Mouse (Mus musculus) lung, embryonic 16.5 days (tissue): ENCODE data around the gene Crybb1. TPM values are rescaled to one million over a fixed set of nuclear protein-coding genes. Genes with fewer than 3 reads are reported as not detected.
A peak's percentile ranks its signal among the peaks of the same experiment; 100 is the strongest.

Experiments
- ATAC-seq: fragments of 200-750 bp; cut with Nextera tagmentation; 2 replicates; pipeline ENCODE4 v1.8.0; 2017; ENCODE audit warnings: low read depth, mild to moderate bottlenecking, moderate library complexity
- H3K27ac ChIP-seq: fragments of 300-500 bp; sonication (generic); 2 replicates; pipeline ENCODE4 v1.5.1; 2014; ENCODE audit warnings: mild to moderate bottlenecking, control low read depth, low read length
- H3K27me3 ChIP-seq: fragments of 300-500 bp; sonication (generic); 2 replicates; pipeline ENCODE4 v1.6.1; 2014; ENCODE audit warnings: low read depth, low read length, mixed read lengths; ENCODE audit not compliant: control insufficient read depth, insufficient read depth
- H3K36me3 ChIP-seq: fragments of 300-500 bp; sonication (generic); 2 replicates; pipeline ENCODE4 v1.6.1; 2014; ENCODE audit warnings: low read length; ENCODE audit not compliant: control insufficient read depth, insufficient read depth
- H3K4me1 ChIP-seq: fragments of 300-500 bp; sonication (generic); replicated peaks from 2 replicates; pipeline ENCODE4 v1.6.1; 2014; ENCODE audit warnings: low read length, mixed read lengths; ENCODE audit not compliant: control insufficient read depth, insufficient read depth
- H3K4me2 ChIP-seq: fragments of 300-500 bp; sonication (generic); 2 replicates; pipeline ENCODE4 v1.6.1; 2014; ENCODE audit warnings: low read depth, low read length, control low read depth
- H3K4me3 ChIP-seq: fragments of 300-500 bp; sonication (generic); 2 replicates; pipeline ENCODE4 v1.5.1; 2014; ENCODE audit warnings: mild to moderate bottlenecking, low read length, control low read depth
- H3K9ac ChIP-seq: fragments of 300-500 bp; sonication (generic); 2 replicates; pipeline ENCODE4 v1.6.1; 2014; ENCODE audit warnings: low read length, control low read depth
- H3K9me3 ChIP-seq: fragments of 300-500 bp; sonication (generic); 2 replicates; pipeline ENCODE4 v1.6.1; 2016; ENCODE audit warnings: low read length; ENCODE audit not compliant: control insufficient read depth
- WGBS: fragments of 180-500 bp; shearing (Covaris S2); extraction: QIAGEN DNeasy Blood & Tissue Kit; methylation state at CpG from one replicate; pipeline ENCODE4 v1.1.7; 2014; 5-methylcytosine and 5-hydroxymethylcytosine counted together
- polyA plus RNA-seq: library from polyadenylated mRNA; unstranded; fragments of >200 nt; fragmentation: Nextera tagmentation; extraction: Ambion mirVana; gene quantifications from 2 replicates; pipeline ENCODE4 v1.2.1, GENCODE M21; 2015

Gene Crybb1
- polyA plus RNA-seq, 1 experiment from 2014 or later: 3.5 TPM

GRCm38 (mm10) chr5:112300112-112300511 lies 44.5 kb downstream of the Crybb1 start:
- 68% methylated on average over 2 of the region's 2 CpGs for WGBS
- H3K4me1 ChIP-seq: peaks cover 16% of the 10 kb centered on the region

DNA sequence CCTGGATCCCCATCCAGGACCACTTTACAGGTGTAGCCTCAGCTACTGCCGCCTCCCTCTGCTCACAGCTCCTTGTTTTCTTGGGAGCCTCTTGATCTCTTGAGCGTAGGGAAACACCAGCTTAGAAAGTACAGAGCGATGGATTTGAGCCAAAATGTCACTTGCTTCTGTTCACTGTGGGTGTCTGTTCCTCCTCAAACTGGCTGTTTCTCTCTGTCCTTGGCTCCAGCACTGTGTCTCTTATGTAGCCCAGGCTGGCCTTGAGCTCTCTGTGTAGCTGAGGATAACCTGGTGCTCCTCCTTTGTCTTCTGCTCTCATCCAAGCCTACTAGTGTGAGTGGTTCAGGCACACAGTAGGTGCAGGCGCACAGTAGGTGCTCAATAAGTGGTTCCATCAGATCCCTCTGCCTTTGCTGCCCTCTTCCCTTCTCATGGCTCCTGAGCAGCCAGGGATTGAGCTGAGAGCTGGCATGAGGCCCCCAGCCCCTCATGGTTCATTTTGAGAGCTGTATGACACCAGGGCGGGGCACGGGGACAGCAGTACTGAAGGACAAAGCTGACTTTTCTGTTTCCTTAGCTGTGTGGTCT lies 45.2 kb downstream of the Crybb1 start:
- Histone ChIP-seq H3K9ac (no peak overlapping the region), H3K27me3 (no peaks in the 10 kb centered on the region), H3K4me1 (peaks cover 16% of the 10 kb centered on the region), H3K4me3 (no peak overlapping the region), H3K4me2 (no peak overlapping the region), H3K27ac (no peak overlapping the region), H3K9me3 (no peaks in the 10 kb centered on the region), H3K36me3 (peaks cover 3% of the 10 kb centered on the region; the same call in 1 of the 2 replicates)
- ATAC-seq: no peak
- WGBS: 77% methylated on average over 6 of the region's 6 CpGs

More at GRCm38 (mm10) chr5:112300112-112300511, 44.5 kb downstream of the Crybb1 start:
- no peak overlapping the region for H3K9ac ChIP-seq
- H3K36me3 ChIP-seq: peaks cover 3% of the 10 kb centered on the region; the same call in 1 of the 2 replicates
- H3K27me3 ChIP-seq: no peaks in the 10 kb centered on the region
- ATAC-seq: no peak
- H3K4me2 ChIP-seq: no peak overlapping the region
- H3K9me3 ChIP-seq: no peaks in the 10 kb centered on the region
- no peak overlapping the region for H3K27ac ChIP-seq
- no peak overlapping the region for H3K4me3 ChIP-seq

DNA sequence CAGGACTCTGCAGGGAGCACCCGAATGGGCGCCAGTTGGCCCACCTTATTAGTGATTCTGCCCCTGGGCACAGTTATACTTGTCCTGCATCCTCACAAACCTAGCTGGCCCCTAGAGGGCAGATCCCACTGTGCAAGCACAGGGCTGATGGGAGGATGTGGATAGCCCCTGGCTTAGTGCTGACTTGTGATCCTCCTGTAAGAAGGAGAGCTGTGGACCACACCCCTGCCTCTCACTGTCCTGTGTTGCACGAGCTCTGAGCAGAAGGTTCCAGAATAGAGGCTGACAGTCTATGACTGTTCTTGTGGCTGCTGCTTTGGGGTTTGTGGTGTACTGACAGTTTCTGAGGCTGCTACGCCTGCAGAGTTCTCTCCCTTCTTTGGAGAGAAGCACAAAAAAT lies 46.1 kb downstream of the Crybb1 start:
- WGBS: 74% methylated on average over 4 of the region's 4 CpGs
- Histone ChIP-seq H3K27me3 (no peaks in the 10 kb centered on the region), H3K4me3 (no peak overlapping the region), H3K9me3 (no peaks in the 10 kb centered on the region), H3K36me3 (peaks cover 3% of the 10 kb centered on the region; the same call in 1 of the 2 replicates), H3K9ac (no peak overlapping the region), H3K4me1 (peaks cover 13% of the 10 kb centered on the region), H3K4me2 (no peak overlapping the region), H3K27ac (no peak overlapping the region)
- no peak for ATAC-seq

DNA sequence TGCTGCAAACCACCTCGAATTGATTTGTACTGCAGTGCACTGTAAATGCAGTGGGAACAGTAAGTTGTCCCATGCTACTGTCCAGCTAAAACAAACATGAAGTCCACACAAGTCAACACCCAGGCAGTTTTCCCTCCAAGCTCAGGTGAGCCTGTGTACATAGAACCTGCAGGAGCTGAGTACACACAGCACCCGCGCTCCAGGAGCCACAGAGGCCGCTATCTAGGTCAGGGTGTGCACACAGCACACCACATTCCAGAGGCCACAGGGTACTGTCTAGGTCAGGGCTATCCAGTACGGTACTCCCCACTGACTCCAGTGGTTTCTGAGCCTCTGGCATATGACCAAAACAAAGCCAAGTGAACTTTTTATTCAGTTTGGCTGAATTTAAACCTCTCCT lies 46.7 kb downstream of the Crybb1 start:
- no peak overlapping the region for H3K9ac ChIP-seq
- no peak overlapping the region for H3K4me2 ChIP-seq
- 52% methylated on average over 5 of the region's 5 CpGs for WGBS
- H3K36me3 ChIP-seq: peaks cover 6% of the 10 kb centered on the region
- H3K27ac ChIP-seq: peak overlapping the region; percentile 1; the same call in 1 of the 2 replicates
- H3K9me3 ChIP-seq: no peaks in the 10 kb centered on the region
- no peak overlapping the region for H3K4me3 ChIP-seq
- H3K4me1 ChIP-seq: peaks cover 8% of the 10 kb centered on the region; the same call in 1 of the 2 replicates
- H3K27me3 ChIP-seq: no peaks in the 10 kb centered on the region
- ATAC-seq: peak; percentile 46; the same call in 1 of the 2 replicates

GRCm38 (mm10) chr5:112305842-112306241 lies 50.2 kb downstream of the Crybb1 start:
- no peak for ATAC-seq
- H3K36me3 ChIP-seq: peaks cover 25% of the 10 kb centered on the region
- WGBS: 80% methylated on average over 5 of the region's 5 CpGs
- H3K4me2 ChIP-seq: no peak overlapping the region
- no peak overlapping the region for H3K27ac ChIP-seq
- no peaks in the 10 kb centered on the region for H3K9me3 ChIP-seq
- no peaks in the 10 kb centered on the region for H3K4me1 ChIP-seq
- no peak overlapping the region for H3K9ac ChIP-seq
- H3K4me3 ChIP-seq: no peak overlapping the region
- H3K27me3 ChIP-seq: no peaks in the 10 kb centered on the region

- no peaks in the 10 kb centered on the region for H3K27me3 ChIP-seq
- 66% methylated on average over 11 of the region's 11 CpGs for WGBS
- H3K9ac ChIP-seq: no peak overlapping the region
- no peak overlapping the region for H3K27ac ChIP-seq
- H3K4me2 ChIP-seq: no peak overlapping the region
- no peaks in the 10 kb centered on the region for H3K4me1 ChIP-seq
- no peaks in the 10 kb centered on the region for H3K9me3 ChIP-seq
- H3K36me3 ChIP-seq: peaks cover 20% of the 10 kb centered on the region
- H3K4me3 ChIP-seq: no peak overlapping the region
- no peak for ATAC-seq
Measured at GRCm38 (mm10) chr5:112313222-112313885, 57.7 kb downstream of the Crybb1 start.

GRCm38 (mm10) chr5:112316468-112316867 lies 60.9 kb downstream of the Crybb1 start:
- H3K4me1 ChIP-seq: no peaks in the 10 kb centered on the region
- ATAC-seq: no peak
- H3K9me3 ChIP-seq: no peaks in the 10 kb centered on the region
- 77% methylated on average over 5 of the region's 5 CpGs for WGBS
- H3K27ac ChIP-seq: no peak overlapping the region; the same call in 1 of the 2 replicates
- H3K4me3 ChIP-seq: no peak overlapping the region
- H3K27me3 ChIP-seq: no peaks in the 10 kb centered on the region
- no peak overlapping the region for H3K9ac ChIP-seq
- H3K36me3 ChIP-seq: peaks cover 6% of the 10 kb centered on the region
- no peak overlapping the region for H3K4me2 ChIP-seq

DNA sequence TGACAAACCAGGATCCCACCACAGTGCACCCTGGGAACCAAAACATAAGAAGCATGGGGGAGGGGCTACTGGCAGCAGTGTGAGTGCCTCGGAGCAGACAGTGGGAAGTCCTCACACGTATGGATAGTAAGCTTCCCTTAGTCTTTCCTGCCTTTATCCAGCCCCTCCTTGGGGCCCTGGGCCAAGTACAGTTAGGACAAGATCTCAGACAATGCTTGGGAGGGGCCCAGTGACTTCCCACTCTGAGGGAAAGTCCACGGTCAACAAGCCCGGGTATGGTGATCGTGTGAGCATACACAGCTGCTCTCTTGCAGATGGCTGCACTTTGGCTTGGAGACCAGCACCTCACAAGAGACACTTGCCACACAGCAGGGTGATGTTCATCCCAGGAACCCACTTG lies 61.7 kb downstream of the Crybb1 start:
- no peaks in the 10 kb centered on the region for H3K4me1 ChIP-seq
- 25% methylated on average over 5 of the region's 5 CpGs for WGBS
- H3K27me3 ChIP-seq: no peaks in the 10 kb centered on the region
- no peak overlapping the region for H3K4me3 ChIP-seq
- peak overlapping the region; percentile 24 for H3K27ac ChIP-seq
- peak; percentile 88 for ATAC-seq
- peaks cover 4% of the 10 kb centered on the region for H3K36me3 ChIP-seq
- H3K9ac ChIP-seq: no peak overlapping the region
- H3K9me3 ChIP-seq: no peaks in the 10 kb centered on the region
- H3K4me2 ChIP-seq: no peak overlapping the region
